Mouse (Mus musculus) large intestine, adult 2 months (tissue): ENCODE data around the gene Cdc42ep1. TPM values are rescaled to one million over a fixed set of nuclear protein-coding genes. Genes with fewer than 3 reads are reported as not detected.
A peak's percentile ranks its signal among the peaks of the same experiment; 100 is the strongest.

Experiments
- DNase-seq: peaks from one replicate; pipeline ENCODE4 v3.0.0-alpha.2; 2012; ENCODE audit warnings: low read depth, low spot score
- WGBS: fragments of 180-500 bp; shearing (Covaris S2); methylation state at CpG from one replicate; pipeline ENCODE4 v1.1.7; 2018; 5-methylcytosine and 5-hydroxymethylcytosine counted together
- polyA plus RNA-seq: library from polyadenylated mRNA; depleted of rRNA; stranded (reverse); fragments of >200 nt; gene quantifications from 2 replicates; pipeline ENCODE4 v1.2.3, GENCODE M21; 2012; rRNA removed

The Cdc42ep1 gene
- polyA plus RNA-seq = 21.1 and 25.7 TPM in 2 replicates

DNA sequence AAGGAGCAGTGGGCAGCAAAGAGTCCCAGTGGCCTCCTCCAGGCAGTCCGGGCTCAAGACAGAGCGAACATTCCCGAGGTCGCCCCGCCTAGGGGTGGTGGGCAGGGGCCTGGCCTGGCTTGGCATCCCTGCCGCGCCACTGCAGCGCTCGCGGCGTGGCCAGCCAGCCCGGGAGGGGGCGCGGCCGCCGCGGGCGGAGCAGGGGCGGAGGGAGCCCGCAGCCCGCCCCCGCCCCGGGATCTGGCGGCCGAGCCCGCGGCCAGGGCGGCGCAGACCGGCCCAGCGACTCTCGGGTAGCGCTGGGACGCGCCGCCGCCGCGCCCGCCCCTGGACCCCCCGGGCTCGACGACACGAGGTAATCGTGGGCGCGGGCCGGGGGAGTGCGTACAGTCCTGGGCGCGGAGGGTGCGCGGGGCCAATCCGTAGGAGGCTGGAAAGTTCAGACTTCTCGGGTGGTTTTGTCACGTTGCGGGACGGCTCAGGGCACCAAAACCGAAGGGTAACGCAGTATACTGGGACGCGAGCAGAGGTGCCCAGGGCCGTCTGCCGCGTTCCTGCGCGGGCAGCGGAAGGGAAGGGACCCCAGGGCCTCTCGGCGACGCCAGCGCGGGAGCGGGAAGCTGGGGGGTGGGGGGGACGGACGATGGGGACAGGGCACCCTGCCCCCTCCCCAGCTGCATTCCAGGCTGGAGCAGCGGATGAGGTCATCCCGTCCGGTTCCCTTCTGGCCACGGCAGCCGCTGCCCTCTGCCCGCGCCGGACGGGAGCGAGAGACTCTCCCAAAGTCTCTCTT is at the start of gene Cdc42ep1:
Cdc42ep1 (plus strand) TSS at position 254 of the 793 bp plus-strand sequence.
- DNase-seq = no peak
- under 1% methylated on average over 67 of the region's 86 CpGs for WGBS

GRCm38 (mm10) chr15:78796196-78797059 is 46.0 kb upstream of the Cdc42ep1 start:
- WGBS = 32% methylated on average over 25 of the region's 25 CpGs
- DNase-seq = no peak

GRCm38 (mm10) chr15:78797060-78797329 is 45.4 kb upstream of the Cdc42ep1 start:
- 74% methylated on average over 8 of the region's 8 CpGs for WGBS
- no peak for DNase-seq

- 68% methylated on average over 19 of the region's 21 CpGs for WGBS
- DNase-seq = no peak
Measured at GRCm38 (mm10) chr15:78799029-78799428, 43.4 kb upstream of the Cdc42ep1 start.

DNA sequence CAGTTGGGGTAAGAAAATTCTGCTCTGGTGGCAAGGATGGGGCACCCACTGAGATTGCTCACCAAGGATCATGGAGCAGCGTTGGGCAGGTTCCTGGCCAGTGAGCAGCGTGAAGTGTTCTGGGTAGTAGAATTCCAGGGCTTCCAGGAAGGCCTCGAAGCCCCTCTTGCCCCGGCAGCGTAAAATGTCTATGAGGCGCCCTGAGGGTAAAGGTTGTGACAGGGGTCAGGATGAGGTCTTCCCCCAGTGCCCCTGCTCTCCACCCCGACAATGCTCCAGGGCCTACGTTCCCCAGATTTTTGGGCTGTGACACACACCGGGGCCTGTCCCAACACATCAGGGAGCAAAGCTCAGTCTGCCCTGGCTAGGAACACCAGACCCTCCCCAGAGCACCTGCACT is 40.9 kb upstream of the Cdc42ep1 start:
- DNase-seq = no peak
- WGBS = 37% methylated on average over 9 of the region's 9 CpGs

GRCm38 (mm10) chr15:78801971-78802741 is 40.3 kb upstream of the Cdc42ep1 start:
- under 1% methylated on average over 67 of the region's 67 CpGs for WGBS

DNA sequence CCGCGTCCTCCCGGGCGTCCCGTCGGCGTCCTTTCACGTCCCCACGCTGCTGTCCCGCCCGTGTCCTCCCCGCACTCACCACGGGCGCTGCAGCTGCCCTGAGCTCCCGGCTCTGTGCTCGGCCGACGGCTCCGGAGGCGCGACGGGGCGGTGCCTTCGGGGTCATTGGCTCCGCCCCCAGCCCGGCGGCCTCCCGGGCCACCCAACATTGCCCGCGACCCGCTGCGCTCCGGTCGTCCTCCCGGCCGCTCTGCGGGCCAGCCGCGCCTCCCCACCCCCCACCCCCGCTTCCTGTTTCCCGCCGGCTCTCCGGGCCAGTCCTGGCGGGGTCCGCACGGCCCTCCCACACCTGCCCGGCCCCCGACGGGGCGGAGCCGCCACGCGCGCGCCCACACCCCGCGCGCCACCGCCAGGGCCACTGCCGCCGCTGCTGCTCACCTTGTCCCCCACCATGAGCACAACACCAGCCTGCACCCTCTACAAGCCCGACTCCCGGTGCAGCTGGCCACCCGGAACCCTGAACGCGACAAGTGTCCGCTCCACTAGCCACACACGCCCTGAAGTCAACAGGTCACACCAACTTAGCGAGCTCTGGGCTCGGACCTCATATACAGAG is 39.5 kb upstream of the Cdc42ep1 start, which contains the start of gene Card10:
Card10 (minus strand) TSS at position 267 of the 616 bp plus-strand sequence.
- 2% methylated on average over 66 of the region's 70 CpGs for WGBS

More at GRCm38 (mm10) chr15:78801971-78802741, 40.3 kb upstream of the Cdc42ep1 start:
- no peak for DNase-seq

DNA sequence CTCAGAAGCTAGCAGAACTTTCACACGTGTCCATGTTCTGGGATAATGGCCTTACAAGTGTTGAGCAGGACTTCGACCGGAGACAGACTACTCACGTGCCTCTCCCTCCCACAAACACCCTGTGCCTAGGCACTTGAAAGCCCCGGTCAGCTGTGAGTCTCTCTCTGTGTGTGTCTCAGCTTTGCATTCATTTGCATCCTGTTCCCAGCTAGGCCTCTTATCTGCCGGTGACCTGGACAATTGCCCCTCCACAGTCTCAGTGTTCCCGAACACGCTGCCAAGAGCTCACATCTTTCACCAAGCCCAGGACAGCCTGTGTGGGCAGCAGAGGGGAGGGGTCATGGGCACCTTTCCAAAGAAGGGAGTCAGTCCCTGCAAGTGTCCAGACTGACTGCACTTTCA is 38.9 kb upstream of the Cdc42ep1 start:
- DNase-seq = no peak
- 14% methylated on average over 8 of the region's 8 CpGs for WGBS

More for the DNA sequence above, 39.5 kb upstream of the Cdc42ep1 start, which contains the start of gene Card10:
- DNase-seq = no peak

- WGBS = 10% methylated on average over 6 of the region's 6 CpGs
- no peak for DNase-seq
Measured at GRCm38 (mm10) chr15:78804326-78804725, 38.1 kb upstream of the Cdc42ep1 start.

DNA sequence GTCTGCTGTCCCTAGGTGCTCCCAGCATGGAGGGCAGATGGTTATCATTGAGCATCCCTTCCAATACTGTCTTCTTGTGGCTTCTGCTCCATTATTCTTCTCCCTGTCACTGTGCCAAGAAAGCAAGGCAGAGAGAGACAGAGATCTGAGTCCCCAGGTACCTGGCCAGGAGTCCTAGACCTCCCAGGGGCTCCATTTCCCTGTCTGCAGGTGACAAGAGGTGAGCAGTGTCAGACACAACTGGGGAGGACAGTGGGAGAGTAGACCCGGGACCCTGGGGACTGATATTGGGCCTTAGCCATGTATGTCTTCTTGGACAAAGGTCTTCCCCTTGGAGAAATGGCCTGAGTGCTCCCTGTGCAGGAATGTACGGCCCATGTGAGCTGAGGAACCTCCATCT is 37.1 kb upstream of the Cdc42ep1 start:
- no peak for DNase-seq
- WGBS = 53% methylated on average over 2 of the region's 2 CpGs

- WGBS = 8% methylated on average over 2 of the region's 2 CpGs
Measured at GRCm38 (mm10) chr15:78806614-78807013, 35.8 kb upstream of the Cdc42ep1 start.

DNA sequence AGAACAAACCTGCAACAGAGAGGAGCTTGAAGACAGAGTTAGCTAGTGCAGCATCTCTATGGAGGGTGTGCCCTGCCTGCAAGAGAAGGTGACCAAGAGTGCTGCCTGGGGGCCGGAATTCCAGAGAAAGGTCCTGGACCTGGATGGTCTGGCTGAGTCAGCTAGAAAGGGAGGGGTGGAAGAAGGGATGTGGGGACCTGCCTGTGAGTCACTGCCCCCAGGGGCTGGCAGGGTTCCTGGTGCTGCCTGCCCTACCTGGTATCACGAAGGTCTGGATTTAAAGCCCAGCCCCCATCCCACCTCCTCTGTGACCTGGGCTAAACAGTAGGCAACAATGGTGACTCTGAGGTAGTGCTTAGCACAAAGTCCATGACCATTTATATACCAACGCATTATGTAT is 35.3 kb upstream of the Cdc42ep1 start:
- no peak for DNase-seq
- WGBS = 35% methylated on average over 3 of the region's 3 CpGs

More at GRCm38 (mm10) chr15:78806614-78807013, 35.8 kb upstream of the Cdc42ep1 start:
- no peak for DNase-seq

GRCm38 (mm10) chr15:78808980-78809379 is 33.4 kb upstream of the Cdc42ep1 start:
- WGBS = 96% methylated on average over 2 of the region's 2 CpGs
- no peak for DNase-seq

- DNase-seq = no peak
- 59% methylated on average over 9 of the region's 9 CpGs for WGBS
Measured at GRCm38 (mm10) chr15:78809739-78810138, 32.7 kb upstream of the Cdc42ep1 start.

DNA sequence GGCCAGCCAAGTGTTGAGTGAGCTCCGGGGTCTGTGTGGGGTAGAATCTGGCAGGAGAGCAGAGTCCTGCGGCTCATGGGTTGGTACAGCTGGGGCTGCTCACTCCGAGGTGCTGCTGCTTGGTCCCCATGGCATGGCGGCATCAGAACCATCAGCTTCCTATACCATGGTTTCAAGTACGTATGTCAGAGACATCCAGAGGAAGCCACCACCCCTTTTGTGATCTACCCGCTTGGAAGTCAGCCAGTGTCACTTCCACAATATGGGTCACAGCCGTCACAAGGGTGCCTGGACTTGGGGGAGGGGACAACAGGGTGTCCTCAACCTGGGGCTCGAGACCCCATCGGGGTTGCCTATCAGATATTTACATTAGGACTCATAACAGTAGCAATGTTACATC is 32.3 kb upstream of the Cdc42ep1 start:
- no peak for DNase-seq

GRCm38 (mm10) chr15:78813603-78814002 is 28.8 kb upstream of the Cdc42ep1 start:
- 48% methylated on average over 4 of the region's 4 CpGs for WGBS
- DNase-seq = no peak

More for the DNA sequence above, 32.3 kb upstream of the Cdc42ep1 start:
- WGBS = 60% methylated on average over 9 of the region's 9 CpGs

GRCm38 (mm10) chr15:78815314-78816073 is 26.9 kb upstream of the Cdc42ep1 start:
- peak; percentile 94 for DNase-seq
- 11% methylated on average over 11 of the region's 11 CpGs for WGBS

DNA sequence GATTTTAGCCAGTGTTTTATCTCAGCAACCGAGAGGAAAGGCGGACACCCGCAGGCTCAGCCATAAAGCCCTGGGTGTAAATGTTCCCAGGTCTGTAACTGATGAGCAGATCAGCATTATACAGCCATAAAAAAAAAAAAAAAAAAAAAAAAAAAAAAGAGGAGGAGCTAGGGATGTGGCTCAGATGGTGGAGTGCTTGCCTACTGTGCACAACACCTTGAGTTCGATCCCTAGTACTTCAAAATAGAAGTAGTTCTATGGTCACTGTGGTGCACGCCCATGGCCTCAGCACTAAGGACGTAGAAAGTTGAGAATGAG is 26.4 kb upstream of the Cdc42ep1 start:
- DNase-seq = no peak
- 22% methylated on average over 6 of the region's 6 CpGs for WGBS
